7 mouse cellular contexts compared by ENCODE assay signal in genomic region chr2:25054221-25055067, GRCm38 (mm10). TPM values are rescaled to one million over a fixed set of nuclear protein-coding genes. Genes with fewer than 3 reads are reported as not detected.
A peak's percentile ranks its signal among the peaks of the same experiment; 100 is the strongest.
DNase-seq lines count a peak whose midpoint lies in the region; ATAC-seq lines count a peak whose summit lies in the region.

Gene Nsmf (plus strand): TSS chr2:25054355.

- intact Hi-C loops in left cerebral cortex, postnatal 36 days (cut with DNase I), result loop anchor here (1.0 to 5.0 kb wide), 2 partner anchors 24 to 77 kb away; partner anchors contain the start of genes Mrpl41 and Pnpla7

- peak within 1 kb of the TSS; percentile 91 for H3K9ac ChIP-seq in intestine, embryonic 16.5 days (ENCODE audit: low read depth, low read length)
- H3K9ac ChIP-seq in midbrain, embryonic 11.5 days (ENCODE audit: low read length), result peak within 1 kb of the TSS; percentile 87

- peak; percentile 93 for DNase-seq in adrenal gland, adult 2 months
- peak; percentile 75 for DNase-seq in embryo, embryonic 11.5 days (ENCODE audit: low read depth, low spot score)
- DNase-seq in gastrocnemius, postnatal 4 days (ENCODE audit: low spot score in 2 of 2), result peak; percentile 82 to 90
- DNase-seq in left cerebral cortex, postnatal 36 days (ENCODE audit: low spot score in 2 of 2), result peak; percentile 85 to 89
- DNase-seq in midbrain, embryonic 11.5 days (ENCODE audit: low spot score, missing footprints), result peak; percentile 97
- DNase-seq in skeletal muscle tissue, adult 2 months (ENCODE audit: low read depth, low spot score), result peak; percentile 76

- no peaks in the 10 kb centered on the region for H3K27me3 ChIP-seq in intestine, embryonic 16.5 days (replicated peaks; ENCODE audit: control insufficient read depth, insufficient read depth, low read length)
- H3K27me3 ChIP-seq in midbrain, embryonic 11.5 days (ENCODE audit: control insufficient read depth, insufficient read depth, low read length), result no peaks in the 10 kb centered on the region

- peak within 1 kb of the TSS; percentile 83 for H3K4me2 ChIP-seq in intestine, embryonic 16.5 days (ENCODE audit: low read depth, low read length)
- peak within 1 kb of the TSS; percentile 79 for H3K4me2 ChIP-seq in midbrain, embryonic 11.5 days

- H3K4me3 ChIP-seq in intestine, embryonic 16.5 days (ENCODE audit: low read length), result peak within 1 kb of the TSS; percentile 92
- H3K4me3 ChIP-seq in midbrain, embryonic 11.5 days (ENCODE audit: low read depth, low read length), result peak within 1 kb of the TSS; percentile 90

- H3K4me1 ChIP-seq in intestine, embryonic 16.5 days (ENCODE audit: control insufficient read depth, insufficient read depth, low read length), result peaks cover 10% of the 10 kb centered on the region
- peaks cover 12% of the 10 kb centered on the region for H3K4me1 ChIP-seq in midbrain, embryonic 11.5 days (ENCODE audit: control insufficient read depth, insufficient read depth, low read length)

- WGBS in intestine, embryonic 16.5 days, result 6% methylated on average over 47 of the region's 47 CpGs
- 6% methylated on average over 44 of the region's 47 CpGs for WGBS in midbrain, embryonic 11.5 days

- 0 out of 2 replicates have a peak within 1 kb of the TSS, but pooled peaks have one; percentile 28 for H3K27ac ChIP-seq in intestine, embryonic 16.5 days (ENCODE audit: low read length)
- H3K27ac ChIP-seq in midbrain, embryonic 11.5 days (ENCODE audit: low read depth, low read length), result no peak within 1 kb of the TSS

- H3K9me3 ChIP-seq in intestine, embryonic 16.5 days (ENCODE audit: control insufficient read depth, low read length), result no peaks in the 10 kb centered on the region
- no peaks in the 10 kb centered on the region for H3K9me3 ChIP-seq in midbrain, embryonic 11.5 days (ENCODE audit: control insufficient read depth, low read length)

- ATAC-seq in intestine, embryonic 16.5 days, result peak; percentile 94
- ATAC-seq in midbrain, embryonic 11.5 days (ENCODE audit: low FRiP score), result peak; percentile 96

- H3K36me3 ChIP-seq in intestine, embryonic 16.5 days (ENCODE audit: control insufficient read depth, insufficient read depth, low read length), result no peaks in the 10 kb centered on the region
- peaks cover 6% of the 10 kb centered on the region; the same call in 1 of the 2 replicates for H3K36me3 ChIP-seq in midbrain, embryonic 11.5 days (ENCODE audit: control insufficient read depth, insufficient read depth, low read length)

RNA-seq across cellular contexts. Expression of gene Nsmf, which starts in this region (rescaled TPM):
- 10 to 100 TPM; 32.8 to 52.9 TPM for total RNA-seq in adrenal gland, adult 2 months (2021)
- polyA plus RNA-seq in adrenal gland, adult 2 months (2012; rRNA removed), result 99.9 and 113 TPM in 2 replicates
- 10 to 100 TPM; 43.1 to 47.7 TPM for total RNA-seq in gastrocnemius, postnatal 4 days (2021)
- polyA plus RNA-seq in intestine, embryonic 16.5 days (2015; fragmentation: Nextera tagmentation; extraction: Ambion mirVana), result 39.1 and 45.5 TPM in 2 replicates
- total RNA-seq in left cerebral cortex, postnatal 36 days (2021), result 100 to 1,000 TPM; 458 to 503 TPM
- polyA plus RNA-seq in midbrain, embryonic 11.5 days (2014; fragmentation: Nextera tagmentation; extraction: Ambion mirVana), result 34.2 and 34.7 TPM in 2 replicates

Comparison
In these comparisons a context has a peak if more than half of its experiments do, and no peak if none do; other contexts are left out.
1. RNA of gene Nsmf (total RNA-seq): 458 to 503 TPM in left cerebral cortex, postnatal 36 days; 32.8 to 52.9 TPM in adrenal gland, adult 2 months and 43.1 to 47.7 TPM in gastrocnemius, postnatal 4 days; every median in the first group is over 4 times any median in the second.
2. Peak in every context shown above with its lines, with median percentiles within 50 percentile points of each other: DNase-seq.